Mouse (Mus musculus) liver, embryonic 18 days (tissue): ENCODE data around the gene Phlda1. TPM values are rescaled to one million over a fixed set of nuclear protein-coding genes. Genes with fewer than 3 reads are reported as not detected.

Experiments
- polyA plus RNA-seq: library from polyadenylated mRNA; depleted of rRNA; stranded (reverse); fragments of >200 nt; gene quantifications from 2 replicates; pipeline ENCODE4 v1.2.3, GENCODE M21; 2012; rRNA removed

Gene Phlda1
- 16.9 and 25.4 TPM in 2 replicates for polyA plus RNA-seq

DNA sequence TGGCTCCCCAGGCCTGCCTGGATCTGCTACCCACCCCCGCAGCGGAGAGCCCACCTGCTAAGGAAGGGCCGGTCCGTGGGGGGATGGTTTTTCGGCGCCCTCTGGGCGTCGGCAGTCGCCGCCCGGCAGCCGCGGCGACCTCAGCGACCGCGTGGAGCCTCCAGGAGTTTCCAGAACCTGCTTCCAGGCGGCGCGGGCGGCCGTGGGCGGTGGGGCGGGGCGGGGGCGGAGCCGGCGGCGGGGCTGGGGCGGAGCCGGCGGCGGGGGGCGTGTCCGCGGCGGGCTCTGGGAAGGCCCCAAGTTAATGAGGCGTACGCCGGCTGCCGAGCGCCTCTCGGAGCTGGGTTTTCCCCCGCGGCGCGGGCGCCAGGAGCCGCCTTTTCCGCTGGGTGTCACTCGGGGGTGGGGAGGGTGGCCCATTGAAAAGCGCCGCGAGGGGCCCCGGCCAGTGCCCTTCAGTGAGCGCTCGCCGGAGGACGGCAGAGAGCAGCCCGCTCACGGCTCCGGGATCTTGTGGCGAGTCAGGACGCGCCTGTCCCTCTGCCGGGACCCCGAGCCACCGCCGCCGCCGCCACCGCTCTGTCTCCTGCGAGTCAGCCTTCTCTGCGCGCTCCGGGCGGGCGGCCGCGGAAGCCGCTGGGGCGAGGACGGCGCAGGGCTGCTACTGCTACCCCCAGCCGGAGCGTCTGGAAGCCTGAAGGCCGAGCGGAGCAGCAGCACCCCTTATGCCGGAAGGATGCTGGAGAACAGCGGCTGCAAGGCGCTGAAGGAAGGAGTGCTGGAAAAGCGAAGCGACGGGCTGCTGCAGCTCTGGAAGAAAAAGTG, at the start of gene Phlda1:
Phlda1 (plus strand) TSS at position 186 of the 825 bp plus-strand sequence.

DNA sequence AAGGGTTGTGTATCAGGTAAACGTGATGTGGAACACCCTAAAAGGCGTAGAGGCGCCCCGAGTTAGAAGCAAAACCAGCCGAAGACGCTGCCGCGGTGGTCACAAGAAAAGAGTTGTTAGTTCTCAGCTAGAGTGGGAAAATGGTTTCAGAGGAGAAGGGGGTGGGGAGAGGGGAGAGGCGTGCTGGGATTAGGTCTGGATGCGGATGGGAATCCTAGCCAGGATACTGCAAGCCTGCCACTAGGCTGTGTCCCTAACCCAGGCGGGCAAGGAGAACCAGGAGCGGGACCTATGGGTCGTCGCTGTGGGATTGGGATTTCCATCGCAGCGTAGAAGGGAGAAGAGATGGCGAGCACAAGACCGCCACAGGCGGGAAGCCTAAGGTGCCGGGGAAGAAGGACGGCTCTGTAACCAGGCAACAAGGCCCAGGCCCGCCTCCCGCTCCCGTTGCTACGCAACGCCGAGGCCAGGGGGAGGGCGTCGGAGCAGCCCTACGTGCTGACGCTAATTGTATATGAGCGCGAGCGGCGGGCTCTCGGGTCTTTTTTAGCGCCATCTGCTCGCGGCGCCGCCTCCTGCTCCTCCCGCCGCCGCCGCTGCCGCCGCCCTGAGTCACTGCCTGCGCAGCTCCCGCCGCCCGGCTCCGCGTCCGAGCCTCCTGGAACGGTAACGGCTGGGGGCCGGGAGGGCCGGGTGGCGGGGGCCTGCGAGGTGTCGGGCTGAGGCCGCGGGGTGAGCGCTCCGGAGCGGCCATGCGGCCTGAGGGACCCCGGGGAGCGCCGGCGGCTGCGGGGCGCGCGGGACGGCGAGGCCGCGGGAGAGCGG, 33.2 kb upstream of the Phlda1 start, which contains the start of gene Nap1l1:
Nap1l1 (plus strand) TSS at position 538 of the 825 bp plus-strand sequence.

Other genes with a start within 250 kb of the Phlda1 start
- gene Bbs10, start 207.6 kb upstream of the Phlda1 start, polyA plus RNA-seq: 2.1 and 2.3 TPM in 2 replicates
- 71.0 and 78.9 TPM in 2 replicates for gene Nap1l1, start 33.1 kb upstream of the Phlda1 start, polyA plus RNA-seq